Mouse (Mus musculus): Measurements from ENCODE around the gene Dis3l2.

The Dis3l2 gene

GRCm38 (mm10) chr1:86733160-86733821, 29.7 kb downstream of the Dis3l2 start:
- no peak for DNase-seq (ENCODE audit: low read depth, low spot score)

- no peak for DNase-seq (ENCODE audit: low read depth, low spot score)
Observed at GRCm38 (mm10) chr1:86736414-86736813, 32.8 kb downstream of the Dis3l2 start.

- no peak for DNase-seq (ENCODE audit: low read depth, low spot score)
Observed at GRCm38 (mm10) chr1:86742896-86743295, 39.3 kb downstream of the Dis3l2 start.

GRCm38 (mm10) chr1:86747034-86747433, 43.4 kb downstream of the Dis3l2 start:
- no peak for DNase-seq (ENCODE audit: low read depth, low spot score)

- DNase-seq (ENCODE audit: low read depth, low spot score) = no peak
Observed at GRCm38 (mm10) chr1:86750094-86750493, 46.5 kb downstream of the Dis3l2 start.

- DNase-seq (ENCODE audit: low read depth, low spot score) = no peak
Observed at GRCm38 (mm10) chr1:86753416-86753815, 49.8 kb downstream of the Dis3l2 start.

GRCm38 (mm10) chr1:86754335-86754734, 50.7 kb downstream of the Dis3l2 start:
- DNase-seq (ENCODE audit: low read depth, low spot score) = no peak

- peak; percentile 54 for DNase-seq (ENCODE audit: low read depth, low spot score)
Observed at GRCm38 (mm10) chr1:86758091-86758490, 54.5 kb downstream of the Dis3l2 start.

GRCm38 (mm10) chr1:86762161-86762560, 58.6 kb downstream of the Dis3l2 start:
- peak; percentile 6 for DNase-seq (ENCODE audit: low read depth, low spot score)

- no peak for DNase-seq (ENCODE audit: low read depth, low spot score)
Observed at GRCm38 (mm10) chr1:86801241-86801640, 97.6 kb downstream of the Dis3l2 start.

- no peak for DNase-seq (ENCODE audit: low read depth, low spot score)
Observed at GRCm38 (mm10) chr1:86811756-86812155, 108.1 kb downstream of the Dis3l2 start.

GRCm38 (mm10) chr1:86822266-86822665, 118.7 kb downstream of the Dis3l2 start:
- no peak for DNase-seq (ENCODE audit: low read depth, low spot score)

GRCm38 (mm10) chr1:86834351-86834987, 130.9 kb downstream of the Dis3l2 start:
- no peak for DNase-seq (ENCODE audit: low read depth, low spot score)

GRCm38 (mm10) chr1:86834988-86835387, 131.4 kb downstream of the Dis3l2 start:
- DNase-seq (ENCODE audit: low read depth, low spot score) = no peak

GRCm38 (mm10) chr1:86850754-86851153, 147.1 kb downstream of the Dis3l2 start:
- no peak for DNase-seq (ENCODE audit: low read depth, low spot score)

- DNase-seq (ENCODE audit: low read depth, low spot score) = peak; percentile 55
Observed at GRCm38 (mm10) chr1:86858876-86859275, 155.3 kb downstream of the Dis3l2 start.

- DNase-seq (ENCODE audit: low read depth, low spot score) = peak; percentile 19
Observed at GRCm38 (mm10) chr1:86859371-86859770, 155.8 kb downstream of the Dis3l2 start.

GRCm38 (mm10) chr1:86873745-86874144, 170.1 kb downstream of the Dis3l2 start:
- DNase-seq (ENCODE audit: low read depth, low spot score) = no peak

GRCm38 (mm10) chr1:86878743-86879142, 175.1 kb downstream of the Dis3l2 start:
- no peak for DNase-seq (ENCODE audit: low read depth, low spot score)

GRCm38 (mm10) chr1:86879547-86879946, 175.9 kb downstream of the Dis3l2 start:
- no peak for DNase-seq (ENCODE audit: low read depth, low spot score)

- DNase-seq (ENCODE audit: low read depth, low spot score) = no peak
Observed at GRCm38 (mm10) chr1:86887060-86887459, 183.5 kb downstream of the Dis3l2 start.

GRCm38 (mm10) chr1:86912481-86912880, 208.9 kb downstream of the Dis3l2 start:
- no peak for DNase-seq (ENCODE audit: low read depth, low spot score)

- no peak for DNase-seq (ENCODE audit: low read depth, low spot score)
Observed at GRCm38 (mm10) chr1:86913896-86914295, 210.3 kb downstream of the Dis3l2 start.
